Mouse (Mus musculus) bone marrow macrophage, adult 2 months (primary cell): Measurements from ENCODE around the gene Socs3.

ENCODE experiments used
- CTCF ChIP-seq: IDR thresholded peaks from 2 replicates; pipeline ENCODE4 v1.5.1; 2012; ENCODE audit warnings: low read depth, mild to moderate bottlenecking, low read length, moderate library complexity
- POLR2A ChIP-seq: IDR thresholded peaks from 2 replicates; pipeline ENCODE4 v1.6.1; 2012; ENCODE audit warnings: mild to moderate bottlenecking, low read depth, low read length, borderline replicate concordance

- no peak for TF ChIP-seq CTCF
- TF ChIP-seq POLR2A: no peak
These were observed 15.0 kb downstream of the Socs3 start for GRCm38 (mm10) chr11:117954819-117955218.
